Mouse (Mus musculus) bone marrow, adult 2 months (tissue): ENCODE results near the gene 1810065E05Rik.

Source experiments
- CTCF ChIP-seq: fragments of 200-500 bp; IDR thresholded peaks from 2 replicates; pipeline ENCODE4 v1.5.1; 2011; ENCODE audit warnings: low read length, control low read depth; ENCODE audit not compliant: control insufficient read depth, insufficient read depth
- POLR2A ChIP-seq: fragments of 200-500 bp; IDR thresholded peaks from 2 replicates; pipeline ENCODE4 v1.6.1; 2011; ENCODE audit warnings: low read depth, mild to moderate bottlenecking, control low read depth, low read length, borderline replicate concordance; ENCODE audit not compliant: control insufficient read depth

DNA sequence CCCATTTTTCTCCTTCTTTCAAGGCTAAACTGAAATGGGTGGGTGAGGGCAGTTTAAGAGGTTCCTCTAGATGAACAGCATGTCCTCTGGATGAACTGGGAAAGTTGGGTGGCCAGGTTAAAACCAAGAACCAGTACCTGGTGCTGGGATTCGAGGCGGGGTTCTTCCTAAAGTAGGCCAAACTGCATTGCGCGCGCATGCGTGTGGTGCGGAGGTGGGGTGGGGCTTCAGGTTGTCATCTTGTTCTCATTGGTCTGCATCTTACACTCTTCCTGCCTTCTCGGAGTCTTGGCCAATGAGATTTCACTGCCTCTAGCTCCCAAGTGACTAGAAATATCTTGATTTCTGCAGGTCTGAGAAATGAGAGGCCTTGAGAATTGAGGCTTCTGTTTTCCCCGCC is 31.8 kb downstream of the 1810065E05Rik start, which contains the start of gene Lypd9:
- TF ChIP-seq CTCF (no peak), POLR2A (no peak)
